Mouse (Mus musculus) lung, postnatal 0 days (tissue): ENCODE measurements around the gene Grk6. TPM values are rescaled to one million over a fixed set of nuclear protein-coding genes. Genes with fewer than 3 reads are reported as not detected.
A peak's percentile ranks its signal among the peaks of the same experiment; 100 is the strongest.

ENCODE experiments used
- ATAC-seq: fragments of 200-750 bp; cut with Nextera tagmentation; 2 replicates; pipeline ENCODE4 v1.8.0; 2017; ENCODE audit warnings: moderate library complexity
- DNase-seq: peaks from one replicate; pipeline ENCODE4 v3.0.0-alpha.2; 2016; ENCODE audit warnings: low spot score
- H3K27ac ChIP-seq: fragments of 300-500 bp; sonication (generic); 2 replicates; pipeline ENCODE4 v1.5.1; 2014; ENCODE audit warnings: antibody characterized with exemption, mild to moderate bottlenecking, low read length, mixed read lengths
- H3K27me3 ChIP-seq: fragments of 300-500 bp; sonication (generic); replicated peaks from 2 replicates; pipeline ENCODE4 v1.6.1; 2014; ENCODE audit warnings: low read length, mixed read lengths; ENCODE audit not compliant: insufficient read depth
- H3K36me3 ChIP-seq: fragments of 300-500 bp; sonication (generic); 2 replicates; pipeline ENCODE4 v1.6.1; 2014; ENCODE audit warnings: low read length, mixed read lengths; ENCODE audit not compliant: insufficient read depth
- H3K4me1 ChIP-seq: fragments of 300-500 bp; sonication (generic); 2 replicates; pipeline ENCODE4 v1.6.1; 2014; ENCODE audit warnings: antibody characterized with exemption, low read depth, low read length, mixed read lengths; ENCODE audit not compliant: insufficient read depth
- H3K4me2 ChIP-seq: fragments of 300-500 bp; sonication (generic); replicated peaks from 2 replicates; pipeline ENCODE4 v1.6.1; 2014; ENCODE audit warnings: low read depth, mild to moderate bottlenecking, low read length, moderate library complexity, mixed read lengths
- H3K4me3 ChIP-seq: fragments of 300-500 bp; sonication (generic); 2 replicates; pipeline ENCODE4 v1.5.1; 2014; ENCODE audit warnings: low read depth, low read length
- H3K9ac ChIP-seq: fragments of 300-500 bp; sonication (generic); replicated peaks from 2 replicates; pipeline ENCODE4 v1.6.1; 2014; ENCODE audit warnings: low read depth, mild to moderate bottlenecking
- H3K9me3 ChIP-seq: fragments of 300-500 bp; sonication (generic); 2 replicates; pipeline ENCODE4 v1.6.1; 2016; ENCODE audit warnings: low read length, mixed read lengths
- CTCF ChIP-seq: IDR thresholded peaks from 2 replicates; pipeline ENCODE4 v1.5.1; 2016; ENCODE audit warnings: antibody characterized with exemption, mild to moderate bottlenecking
- EP300 ChIP-seq: IDR thresholded peaks from 2 replicates; pipeline ENCODE4 v1.6.1; 2016; ENCODE audit warnings: antibody characterized with exemption, mild to moderate bottlenecking, control low read depth
- WGBS: fragments of 180-500 bp; shearing (Covaris S2); extraction: QIAGEN DNeasy Blood & Tissue Kit; methylation state at CpG from one replicate; pipeline ENCODE4 v1.1.7; 2014; 5-methylcytosine and 5-hydroxymethylcytosine counted together
- polyA plus RNA-seq: library from polyadenylated mRNA; unstranded; fragments of >200 nt; fragmentation: Nextera tagmentation; extraction: Ambion mirVana; gene quantifications from 2 replicates; pipeline ENCODE4 v1.2.1, GENCODE M21; 2015

Grk6 gene
- polyA plus RNA-seq, 1 experiment from 2014 or later = 20.4 TPM

GRCm38 (mm10) chr13:55404853-55405782, 39.8 kb upstream of the Grk6 start:
- no peak overlapping the region for H3K9ac ChIP-seq
- no peak overlapping the region for H3K4me2 ChIP-seq

GRCm38 (mm10) chr13:55405783-55406390, 39.0 kb upstream of the Grk6 start:
- no peaks in the 10 kb centered on the region for H3K36me3 ChIP-seq
- no peak for DNase-seq
- no peaks in the 10 kb centered on the region for H3K27me3 ChIP-seq
- ATAC-seq = peak; percentile 34; the same call in 1 of the 2 replicates
- H3K9ac ChIP-seq = no peak overlapping the region
- 0 out of 2 replicates have a peak, but pooled peaks cover 2% of the 10 kb centered on the region for H3K4me1 ChIP-seq
- H3K4me3 ChIP-seq = no peak overlapping the region
- TF ChIP-seq CTCF = no peak
- TF ChIP-seq EP300 = no peak
- no peaks in the 10 kb centered on the region for H3K9me3 ChIP-seq
- WGBS = 69% methylated on average over 13 of the region's 13 CpGs
- H3K4me2 ChIP-seq = no peak overlapping the region
- no peak overlapping the region for H3K27ac ChIP-seq

More at GRCm38 (mm10) chr13:55404853-55405782, 39.8 kb upstream of the Grk6 start:
- Histone ChIP-seq H3K4me1 (0 out of 2 replicates have a peak, but pooled peaks cover 2% of the 10 kb centered on the region), H3K27me3 (no peaks in the 10 kb centered on the region), H3K4me3 (no peak overlapping the region), H3K9me3 (no peaks in the 10 kb centered on the region), H3K36me3 (no peaks in the 10 kb centered on the region), H3K27ac (no peak overlapping the region)
- TF ChIP-seq EP300 (no peak), CTCF (peak; percentile 94)
- ATAC-seq (peak; percentile 88), DNase-seq (peak; percentile 93)
- WGBS = 12% methylated on average over 11 of the region's 11 CpGs

GRCm38 (mm10) chr13:55407341-55407740, 37.5 kb upstream of the Grk6 start:
- Histone ChIP-seq H3K4me3 (no peak overlapping the region), H3K27ac (no peak overlapping the region), H3K4me2 (no peak overlapping the region), H3K9ac (no peak overlapping the region), H3K9me3 (no peaks in the 10 kb centered on the region), H3K36me3 (no peaks in the 10 kb centered on the region), H3K4me1 (0 out of 2 replicates have a peak, but pooled peaks cover 2% of the 10 kb centered on the region), H3K27me3 (no peaks in the 10 kb centered on the region)
- no peak for ATAC-seq
- no peak for DNase-seq
- TF ChIP-seq CTCF (no peak), EP300 (no peak)
- WGBS = 78% methylated on average over 4 of the region's 4 CpGs

- WGBS = 85% methylated on average over 19 of the region's 19 CpGs
Measured at GRCm38 (mm10) chr13:55408546-55409120, 36.2 kb upstream of the Grk6 start.

GRCm38 (mm10) chr13:55411826-55412225, 33.0 kb upstream of the Grk6 start:
- Histone ChIP-seq H3K4me2 (no peak overlapping the region), H3K4me3 (no peak overlapping the region), H3K27ac (no peak overlapping the region), H3K9ac (no peak overlapping the region), H3K36me3 (no peaks in the 10 kb centered on the region), H3K4me1 (no peaks in the 10 kb centered on the region), H3K27me3 (0 out of 2 replicates have a peak, but pooled peaks cover 6% of the 10 kb centered on the region), H3K9me3 (no peaks in the 10 kb centered on the region)
- 63% methylated on average over 7 of the region's 7 CpGs for WGBS
- no peak for DNase-seq
- no peak for ATAC-seq
- TF ChIP-seq CTCF (no peak), EP300 (no peak)

More at GRCm38 (mm10) chr13:55408546-55409120, 36.2 kb upstream of the Grk6 start:
- Histone ChIP-seq H3K27ac (no peak overlapping the region), H3K4me3 (no peak overlapping the region), H3K4me2 (no peak overlapping the region), H3K27me3 (no peaks in the 10 kb centered on the region), H3K9me3 (no peaks in the 10 kb centered on the region), H3K4me1 (0 out of 2 replicates have a peak, but pooled peaks cover 2% of the 10 kb centered on the region), H3K9ac (no peak overlapping the region), H3K36me3 (no peaks in the 10 kb centered on the region)
- DNase-seq (no peak), ATAC-seq (no peak)
- no peak for TF ChIP-seq EP300
